Mouse (Mus musculus) megakaryocyte, embryonic 14.5 days (primary cell): ENCODE data around the gene Fuz.

Experiments
- FLI1 ChIP-seq: IDR thresholded peaks from 2 replicates; pipeline ENCODE4 v1.6.1; 2012; ENCODE audit warnings: low read length, inconsistent platforms, mixed read lengths
- GATA1 ChIP-seq: IDR thresholded peaks from 3 replicates; pipeline ENCODE4 v1.6.1; 2012; ENCODE audit warnings: mixed read lengths, low read length, inconsistent platforms, borderline replicate concordance

- TF ChIP-seq GATA1, result no peak
- TF ChIP-seq FLI1, result no peak
These were observed 8.9 kb upstream of the Fuz start for GRCm38 (mm10) chr7:44886964-44887363.
